Mouse (Mus musculus) kidney, postnatal 14 days (tissue): ENCODE data around the gene Prkci.

Experiments used
- DNase-seq: peaks from one replicate; pipeline ENCODE4 v3.0.0; 2022; ENCODE audit warnings: mixed read lengths

Gene Prkci

GRCm38 (mm10) chr3:30995283-30995898 is at the start of gene Prkci:
Gene Prkci (plus strand): TSS chr3:30995747.
- DNase-seq: peak; percentile 96

GRCm38 (mm10) chr3:30951652-30952051 is 43.9 kb upstream of the Prkci start:
- DNase-seq: peak; percentile 58

DNA sequence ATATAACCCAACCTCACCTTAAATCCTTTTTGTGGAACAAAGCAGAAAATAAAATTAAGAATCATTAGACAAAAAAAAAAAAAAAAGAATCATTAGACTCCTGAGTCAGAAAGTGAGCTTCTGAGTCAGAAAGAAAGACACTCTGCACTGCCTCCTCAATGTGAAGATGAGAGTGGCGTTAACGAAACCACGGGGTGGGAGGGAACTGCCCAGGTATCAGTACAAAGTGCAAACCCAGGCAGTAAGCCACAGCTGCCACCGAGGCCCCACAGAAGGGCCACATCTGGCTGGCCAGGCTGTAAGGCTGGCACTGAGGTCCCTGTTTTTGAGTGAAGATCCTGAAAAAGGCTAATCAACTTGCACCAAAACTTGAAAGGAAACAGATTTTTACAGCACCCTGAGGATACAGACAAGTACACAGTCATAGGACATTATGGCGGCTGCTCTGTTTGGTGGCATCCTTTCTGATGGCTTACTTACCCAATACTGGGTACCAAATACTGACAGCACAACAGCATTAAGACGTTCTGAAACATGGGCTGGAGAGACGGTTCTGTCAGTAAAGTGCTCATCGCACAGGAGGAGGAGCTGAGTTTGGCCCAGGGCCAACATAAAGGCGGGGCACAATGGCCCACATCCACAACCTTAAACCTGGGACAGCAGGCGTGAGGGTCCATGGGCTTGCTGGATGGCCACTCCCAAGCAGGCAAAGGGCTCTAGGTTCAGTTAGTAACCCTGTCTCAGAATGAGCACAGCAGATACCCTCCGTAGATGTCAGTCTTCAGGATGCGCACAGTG is 43.1 kb upstream of the Prkci start:
- DNase-seq: no peak

DNA sequence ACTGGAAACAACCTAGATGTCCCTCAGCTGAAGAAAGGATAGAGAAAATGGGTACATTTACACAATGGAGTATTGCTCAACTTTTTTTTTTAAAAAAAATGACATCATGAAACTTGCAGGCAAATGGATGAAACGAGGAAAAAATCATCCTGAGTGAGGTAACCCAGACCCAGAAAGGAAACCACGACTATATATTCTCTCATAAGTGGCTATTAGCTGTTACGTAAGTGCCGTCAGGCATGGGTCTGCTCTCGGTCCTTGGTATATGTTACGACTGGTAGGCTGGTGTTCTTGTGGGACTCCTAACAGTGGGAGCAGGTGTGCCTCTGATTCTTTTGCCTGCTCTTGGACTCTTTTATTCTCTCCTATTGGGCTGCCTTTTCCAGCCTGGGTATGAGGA is 39.2 kb upstream of the Prkci start:
- no peak for DNase-seq

GRCm38 (mm10) chr3:30958709-30959108 is 36.8 kb upstream of the Prkci start:
- no peak for DNase-seq

DNA sequence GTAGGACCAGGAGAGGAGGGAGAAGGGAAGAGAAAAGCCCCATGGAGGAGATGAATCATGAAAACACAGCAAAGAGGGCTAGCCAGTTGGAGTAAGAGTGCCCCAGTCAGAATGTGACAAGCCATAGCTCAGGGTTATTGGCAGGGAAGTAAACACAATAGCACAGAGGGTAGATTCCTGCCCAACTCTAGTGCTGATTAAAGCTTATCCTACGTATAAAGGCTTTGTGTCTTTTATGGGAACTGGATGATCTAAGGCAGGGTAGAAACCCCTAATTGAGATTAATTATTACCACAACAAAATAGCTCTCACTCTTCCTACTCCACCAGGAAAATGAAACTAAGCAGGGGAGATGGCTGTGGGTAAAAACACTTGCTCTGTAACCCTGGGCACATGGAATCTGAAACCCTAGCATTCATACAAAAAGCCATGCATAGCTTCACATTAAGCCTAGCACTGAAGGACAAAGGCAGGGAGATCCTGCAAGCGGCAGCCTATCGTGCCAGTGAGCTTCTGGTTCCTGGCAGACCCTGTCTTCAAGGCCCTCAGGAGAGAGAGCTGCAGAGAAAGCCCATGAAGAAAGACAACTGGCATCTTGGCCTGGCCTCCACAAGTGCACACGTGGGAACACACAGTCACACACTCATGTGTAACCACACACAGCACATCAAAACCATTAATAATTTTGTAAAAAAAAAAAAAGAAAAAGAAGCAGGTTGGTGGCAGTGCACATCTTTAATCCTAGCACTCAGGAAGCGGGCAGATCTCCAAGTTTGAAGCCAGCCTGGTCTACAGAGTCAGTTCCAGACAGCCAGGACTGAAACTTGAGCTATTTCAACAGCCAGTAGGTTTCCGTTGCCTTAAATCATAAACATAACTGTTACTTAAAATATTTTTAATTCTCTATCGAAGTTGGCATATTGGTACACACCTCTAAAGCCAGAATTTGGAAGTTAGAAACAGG is 35.4 kb upstream of the Prkci start:
- DNase-seq: no peak

DNA sequence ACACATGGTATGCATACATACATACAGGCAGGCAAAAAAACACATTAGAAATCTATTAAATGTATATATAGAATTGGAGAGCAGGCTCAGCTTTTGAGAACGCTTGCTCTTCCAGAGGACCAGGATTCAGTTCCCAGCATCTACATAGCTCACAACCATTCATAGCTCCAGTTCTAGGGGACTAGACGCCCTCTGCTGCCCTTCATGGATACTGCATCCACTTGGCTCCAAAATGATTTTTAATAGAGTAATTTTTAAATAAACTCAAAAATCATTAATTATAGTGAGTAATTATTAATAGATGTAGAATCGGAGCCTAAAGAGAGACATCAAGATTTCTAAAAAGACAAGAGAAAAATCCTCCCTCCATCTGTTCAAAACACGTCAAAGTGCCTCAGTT is 32.4 kb upstream of the Prkci start:
- no peak for DNase-seq

DNA sequence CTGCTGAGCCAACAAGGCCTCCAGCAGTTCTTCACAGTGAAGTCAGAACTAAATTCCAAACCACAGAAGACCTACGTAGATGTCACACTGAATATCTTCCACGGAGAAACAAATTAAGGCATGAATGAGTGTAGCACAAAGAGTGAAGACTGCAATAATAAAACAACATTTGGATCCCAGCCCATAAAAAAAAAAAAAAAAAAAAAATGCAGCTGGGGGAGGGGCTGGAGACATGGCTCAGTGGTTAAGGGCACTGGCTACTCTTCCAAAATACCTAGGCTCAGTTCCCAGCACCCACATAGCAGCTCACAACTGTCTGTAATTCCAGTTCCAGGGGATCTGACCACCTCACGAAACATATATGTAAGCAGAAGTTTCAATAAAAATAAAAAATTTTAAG is 31.3 kb upstream of the Prkci start:
- DNase-seq: no peak

DNA sequence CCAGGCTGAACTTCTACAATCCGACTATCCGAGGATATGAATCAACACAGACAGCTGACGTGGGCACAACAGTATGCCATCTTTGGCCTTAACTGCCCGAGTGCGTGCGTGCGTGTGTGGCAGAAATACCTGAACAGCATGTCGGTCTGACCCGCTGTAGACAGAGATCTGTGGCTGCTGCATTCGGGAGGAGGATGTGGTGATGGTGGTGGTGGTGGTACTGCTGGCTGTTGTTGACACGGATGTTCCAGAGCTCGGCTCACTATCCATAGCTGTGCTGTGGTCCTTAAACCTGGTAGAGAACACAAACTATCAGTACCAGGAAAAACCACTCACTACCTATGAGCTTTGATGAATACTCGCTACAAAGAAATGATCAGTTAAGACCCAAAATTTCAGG is 29.9 kb upstream of the Prkci start:
- no peak for DNase-seq

- peak; percentile 69 for DNase-seq
Measured at GRCm38 (mm10) chr3:30968531-30969092, 26.9 kb upstream of the Prkci start.

DNA sequence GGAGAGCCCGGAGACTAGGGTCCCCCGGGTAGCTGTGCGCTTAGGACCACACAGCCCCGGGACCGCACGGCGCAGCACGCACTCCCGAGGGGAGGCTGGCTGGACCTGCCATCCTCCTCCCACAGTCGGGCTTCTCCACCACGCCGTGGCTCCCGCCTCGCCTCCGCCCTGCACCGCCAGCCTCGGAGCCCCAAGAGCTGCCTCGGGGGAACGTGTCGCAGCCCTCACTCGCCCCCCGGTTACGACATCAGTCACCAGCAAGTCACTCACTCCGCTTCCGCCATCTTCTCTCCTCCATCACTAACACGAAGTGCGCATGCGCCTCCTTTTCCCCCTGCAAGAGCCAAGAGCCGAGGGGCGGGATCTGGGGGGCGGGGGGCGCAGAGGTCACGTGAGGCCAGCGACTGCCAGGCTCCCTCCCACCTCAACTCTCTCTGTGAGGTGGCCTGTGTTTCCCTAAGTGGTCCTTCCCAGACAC is 26.4 kb upstream of the Prkci start, which contains the start of gene Phc3:
Gene Phc3 (minus strand): TSS at position 312 of the 478 bp plus-strand sequence.
- DNase-seq: peak; percentile 94

- DNase-seq: peak; percentile 78
Measured at GRCm38 (mm10) chr3:30975102-30975754, 20.3 kb upstream of the Prkci start.

GRCm38 (mm10) chr3:30976991-30977603 is 18.4 kb upstream of the Prkci start:
- DNase-seq: peak; percentile 53

- DNase-seq: no peak
Measured at GRCm38 (mm10) chr3:30981616-30982380, 13.7 kb upstream of the Prkci start.

DNA sequence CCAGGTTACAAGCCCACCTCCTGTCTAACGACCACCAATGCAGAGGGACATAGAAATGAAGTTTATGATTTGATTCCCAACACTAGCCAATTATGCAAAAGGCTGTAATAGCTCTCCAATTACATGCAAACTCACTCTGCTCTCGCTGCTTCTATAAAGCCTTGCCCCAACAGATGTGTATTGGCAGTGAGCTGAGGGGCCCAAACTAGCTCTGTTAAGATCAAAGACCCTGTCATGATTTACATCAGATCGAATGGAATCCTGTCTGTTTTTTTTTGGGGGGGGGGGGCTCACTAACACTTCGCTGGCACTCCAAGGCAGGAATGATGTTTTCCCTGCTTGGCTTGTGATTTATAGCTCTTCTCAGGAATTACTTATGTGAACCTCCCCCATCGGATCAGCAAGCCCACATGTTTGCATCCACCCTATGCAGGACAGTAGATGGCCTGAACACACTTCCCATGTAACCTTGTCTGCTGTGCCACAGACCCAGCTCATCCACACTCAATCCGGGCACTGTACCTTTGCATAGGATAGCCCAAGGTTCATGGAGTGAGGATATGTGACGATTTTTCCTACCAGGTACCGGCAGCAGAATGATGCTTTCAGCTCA is 12.5 kb upstream of the Prkci start:
- no peak for DNase-seq

GRCm38 (mm10) chr3:30987396-30988318 is 7.9 kb upstream of the Prkci start:
- DNase-seq: no peak

DNA sequence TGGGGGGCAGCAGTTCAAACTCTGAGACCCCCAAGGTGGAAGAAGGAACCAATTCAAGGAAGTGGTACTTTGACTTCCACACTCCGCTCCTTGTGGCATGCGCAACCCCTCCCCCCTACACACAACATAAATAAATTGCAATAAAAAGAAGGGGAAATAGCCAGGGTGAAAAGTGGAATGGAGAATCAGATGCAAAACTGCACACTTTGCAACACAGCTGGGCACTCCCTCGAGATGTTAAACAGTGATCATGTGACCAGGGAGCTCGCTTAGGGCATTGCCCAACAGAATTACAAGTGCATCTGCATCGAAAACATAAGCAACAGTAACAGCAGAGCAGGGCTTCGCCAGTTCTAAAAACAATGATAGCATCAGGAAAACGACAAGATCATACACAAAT is 3.4 kb upstream of the Prkci start:
- no peak for DNase-seq

DNA sequence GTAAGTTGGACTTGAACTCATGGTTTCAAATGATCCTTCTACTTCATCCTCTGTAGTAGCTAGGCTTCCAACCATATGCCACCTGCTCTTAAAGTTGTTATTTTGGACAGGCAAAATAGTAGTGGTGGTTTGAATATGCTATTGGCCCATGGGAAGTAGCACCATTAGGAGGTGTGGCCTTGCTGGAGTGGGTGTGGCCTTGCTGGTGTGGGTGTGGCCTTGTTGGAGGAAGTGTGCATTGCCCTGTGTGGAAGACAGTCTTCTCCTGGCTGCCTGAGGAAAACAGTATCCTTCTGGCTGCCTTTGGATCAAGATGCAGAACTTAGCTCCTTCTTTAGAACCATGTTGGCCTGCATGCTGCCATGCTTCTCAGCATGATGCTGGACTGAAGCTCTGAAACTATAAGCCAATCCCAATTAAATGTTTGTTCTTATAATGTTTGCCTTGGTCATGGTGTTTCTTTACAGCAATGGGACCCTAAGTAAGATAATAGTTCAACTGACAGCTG is 2.4 kb upstream of the Prkci start:
- no peak for DNase-seq

GRCm38 (mm10) chr3:30994859-30995258 is 688 bp upstream of the Prkci start:
- DNase-seq: no peak
